Mouse (Mus musculus) erythroblast, embryonic 14.5 days (primary cell): ENCODE data around the gene Nelfb.

Experiments used
- GATA1 ChIP-seq: IDR thresholded peaks from 2 replicates; pipeline ENCODE4 v1.6.1; 2012; ENCODE audit warnings: low read length, inconsistent platforms, mixed read lengths
- TAL1 ChIP-seq: IDR thresholded peaks from 3 replicates; pipeline ENCODE4 v1.6.1; 2012; ENCODE audit warnings: low read length, inconsistent platforms, mixed read lengths

DNA sequence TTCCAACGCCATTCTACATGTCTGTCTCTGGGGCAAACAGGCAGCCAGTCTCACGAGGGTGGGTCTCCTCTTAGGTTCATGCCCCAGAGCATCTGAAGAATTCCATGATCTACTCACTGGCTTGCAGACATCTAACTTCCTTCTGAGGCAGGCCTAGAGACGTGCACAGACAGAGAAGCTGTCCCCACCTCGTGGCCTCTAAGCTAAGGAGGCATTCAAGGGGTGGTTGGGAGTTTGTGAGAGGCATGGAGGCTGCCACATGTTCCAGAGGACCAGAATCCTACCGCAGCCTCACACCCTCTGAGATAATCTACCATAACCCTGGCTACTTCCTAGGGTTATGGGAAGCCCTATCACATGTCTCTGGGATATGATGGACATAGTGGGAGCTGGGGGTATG, 17.3 kb downstream of the Nelfb start:
- no peak for TF ChIP-seq GATA1
- TF ChIP-seq TAL1: no peak
